Mouse (Mus musculus): ENCODE data around the gene Tomm6.

- TF ChIP-seq CTCF (IDR thresholded peaks at IDR 0.05; ENCODE audit: control insufficient read depth, insufficient read depth, insufficient replicate concordance, low read depth, low read length) (no peak), POLR2A (IDR thresholded peaks at IDR 0.05; ENCODE audit: control insufficient read depth, low read depth, low read length) (no peak)
These were observed 1.7 kb upstream of the Tomm6 start for GRCm38 (mm10) chr17:47689894-47690293.
